Mouse (Mus musculus) liver (tissue): ENCODE results near the gene Aebp2.

ENCODE experiments used
- DNase-seq: peaks from one replicate; pipeline ENCODE4 v3.0.0-alpha.2; 2020; ENCODE audit warnings: mixed read lengths

Gene Aebp2

DNA sequence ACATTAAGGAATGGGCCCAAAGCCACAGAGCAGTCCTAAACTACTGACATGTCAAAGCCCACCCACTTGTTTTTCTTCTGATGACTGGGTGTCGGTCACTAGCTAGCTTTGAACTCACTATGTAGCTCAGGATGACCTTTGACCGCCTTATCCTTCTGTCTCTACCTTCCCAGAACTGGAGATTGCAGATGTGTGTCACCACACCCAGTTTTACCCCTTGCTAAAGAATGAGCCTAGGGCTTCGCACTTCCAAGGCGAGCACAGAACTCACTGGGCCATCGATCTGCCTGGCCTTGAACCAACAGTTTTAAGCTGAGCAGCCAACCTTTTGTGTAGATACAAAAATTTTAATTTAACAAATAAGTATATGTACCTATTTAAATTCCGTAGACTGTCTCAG, 13.8 kb upstream of the Aebp2 start:
- DNase-seq = no peak

DNA sequence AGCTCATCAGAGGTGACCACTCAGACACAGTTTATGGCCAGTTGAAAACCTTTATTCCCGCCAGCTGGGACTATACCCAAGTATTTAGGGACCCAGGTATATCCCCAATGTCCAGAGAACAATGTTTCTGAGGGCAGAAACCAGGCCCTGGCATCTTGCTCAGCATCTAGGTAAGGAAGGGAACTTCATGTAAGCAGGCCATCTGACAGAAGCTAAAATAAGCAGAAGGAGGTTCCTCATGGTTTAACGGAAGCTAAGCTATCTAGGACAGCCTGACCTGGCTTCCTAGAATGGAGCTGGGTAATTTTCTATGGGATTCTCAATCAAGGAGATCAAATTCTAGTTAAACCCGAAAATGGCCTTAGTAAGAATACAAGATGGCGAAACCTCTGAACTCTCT, 12.9 kb upstream of the Aebp2 start:
- DNase-seq = no peak

DNA sequence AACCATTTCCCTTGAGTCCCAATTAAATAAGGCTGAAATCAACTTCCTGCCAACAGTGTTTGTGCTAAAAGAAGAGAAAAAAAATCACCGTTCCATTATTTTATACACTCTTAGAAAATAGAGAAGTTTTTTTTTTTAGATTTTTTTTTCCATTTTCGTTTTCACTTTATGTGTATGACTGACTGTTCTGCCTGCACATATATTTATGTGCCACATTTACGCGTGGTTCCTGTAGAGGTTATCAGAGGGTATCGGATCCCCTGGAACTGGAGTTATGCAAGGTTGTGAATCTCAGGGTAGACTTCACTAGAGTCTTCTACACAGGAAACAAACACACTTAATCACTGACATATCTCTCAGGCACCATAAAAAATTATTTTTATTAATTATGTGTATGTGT, 12.3 kb upstream of the Aebp2 start:
- no peak for DNase-seq

DNA sequence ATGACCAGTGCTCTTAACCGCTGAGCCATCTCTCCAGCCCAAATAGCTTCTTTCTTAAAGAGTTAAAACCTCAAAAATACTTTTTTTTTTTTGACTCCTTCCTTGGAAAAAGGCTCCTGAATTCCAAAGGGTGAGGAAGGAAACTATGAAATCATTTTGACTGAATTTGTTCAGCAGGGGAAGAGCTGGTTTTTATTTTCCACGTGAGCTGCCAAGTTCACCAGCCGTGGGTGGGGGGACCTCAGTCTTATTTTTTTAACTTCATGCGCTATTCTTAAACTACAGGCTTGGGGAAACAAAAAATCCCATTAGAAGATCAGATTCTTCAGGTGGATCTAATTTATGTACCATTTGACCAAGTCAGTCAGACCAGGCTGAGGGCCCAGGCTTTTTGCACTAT, 11.2 kb upstream of the Aebp2 start:
- no peak for DNase-seq

DNA sequence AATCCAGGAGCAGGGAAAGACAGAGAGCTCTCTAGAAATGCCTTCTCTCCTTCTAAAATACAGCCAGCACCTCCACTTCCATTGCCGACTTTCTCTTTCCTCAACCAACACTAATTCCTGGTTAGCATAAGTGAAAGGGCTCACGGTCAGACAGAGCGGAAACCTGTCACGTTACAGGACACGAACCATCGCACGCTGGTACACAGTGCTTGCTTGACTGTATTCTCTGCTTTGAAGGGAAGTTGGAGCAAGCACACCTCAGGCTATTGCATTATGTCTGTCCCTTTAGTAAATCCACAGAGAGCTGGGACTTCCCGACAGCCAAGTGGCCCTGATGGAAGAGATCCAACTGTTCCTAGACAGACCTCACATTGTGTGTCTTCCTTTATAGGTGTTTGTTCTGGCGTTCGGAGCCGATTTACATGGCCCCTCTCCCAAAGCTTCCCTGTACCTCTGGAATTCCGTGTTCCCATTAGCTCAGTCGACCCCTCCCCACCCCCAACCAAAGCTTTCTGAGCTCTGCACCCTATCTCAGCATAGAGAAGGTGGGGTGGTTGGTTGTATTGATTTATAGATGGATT, 10.5 kb upstream of the Aebp2 start:
- no peak for DNase-seq

DNA sequence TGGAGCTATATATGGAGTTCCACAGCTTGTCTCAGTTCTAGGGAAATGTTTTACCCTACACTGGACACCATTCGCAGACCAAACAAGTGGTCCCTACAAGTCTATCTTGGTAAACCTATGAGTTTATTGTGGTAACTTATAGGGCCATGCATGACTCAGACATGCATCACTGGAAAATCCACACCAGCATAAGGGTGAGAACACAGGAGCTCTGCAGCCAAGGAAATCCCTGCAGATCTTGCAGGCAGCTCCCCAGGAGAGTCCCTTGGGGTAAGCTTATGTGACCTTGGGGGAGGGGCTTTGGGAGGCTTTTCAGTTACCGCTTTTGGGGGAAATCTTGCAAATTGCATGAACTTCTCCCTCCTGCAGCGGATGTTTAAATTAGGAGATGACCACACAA, 8.6 kb upstream of the Aebp2 start:
- DNase-seq = no peak

DNA sequence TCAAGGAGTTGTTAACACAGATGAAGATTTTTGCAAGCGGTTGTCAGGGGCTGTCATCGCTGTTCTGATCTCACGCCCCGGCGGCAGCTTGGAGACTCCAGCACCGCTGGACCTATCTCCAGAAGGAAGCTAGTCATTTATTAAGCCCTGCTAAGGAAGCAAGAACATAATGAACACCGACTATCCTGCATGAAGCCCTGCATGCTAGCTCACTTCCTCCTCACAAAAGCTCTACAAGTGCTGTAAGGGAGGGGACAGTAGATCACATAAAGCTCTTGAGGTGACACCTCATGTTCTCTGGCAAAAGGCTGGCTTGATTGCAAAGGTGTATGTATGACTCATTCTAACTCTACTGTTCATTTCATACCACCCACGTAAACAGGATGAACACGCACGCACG, 7.8 kb upstream of the Aebp2 start:
- no peak for DNase-seq

DNA sequence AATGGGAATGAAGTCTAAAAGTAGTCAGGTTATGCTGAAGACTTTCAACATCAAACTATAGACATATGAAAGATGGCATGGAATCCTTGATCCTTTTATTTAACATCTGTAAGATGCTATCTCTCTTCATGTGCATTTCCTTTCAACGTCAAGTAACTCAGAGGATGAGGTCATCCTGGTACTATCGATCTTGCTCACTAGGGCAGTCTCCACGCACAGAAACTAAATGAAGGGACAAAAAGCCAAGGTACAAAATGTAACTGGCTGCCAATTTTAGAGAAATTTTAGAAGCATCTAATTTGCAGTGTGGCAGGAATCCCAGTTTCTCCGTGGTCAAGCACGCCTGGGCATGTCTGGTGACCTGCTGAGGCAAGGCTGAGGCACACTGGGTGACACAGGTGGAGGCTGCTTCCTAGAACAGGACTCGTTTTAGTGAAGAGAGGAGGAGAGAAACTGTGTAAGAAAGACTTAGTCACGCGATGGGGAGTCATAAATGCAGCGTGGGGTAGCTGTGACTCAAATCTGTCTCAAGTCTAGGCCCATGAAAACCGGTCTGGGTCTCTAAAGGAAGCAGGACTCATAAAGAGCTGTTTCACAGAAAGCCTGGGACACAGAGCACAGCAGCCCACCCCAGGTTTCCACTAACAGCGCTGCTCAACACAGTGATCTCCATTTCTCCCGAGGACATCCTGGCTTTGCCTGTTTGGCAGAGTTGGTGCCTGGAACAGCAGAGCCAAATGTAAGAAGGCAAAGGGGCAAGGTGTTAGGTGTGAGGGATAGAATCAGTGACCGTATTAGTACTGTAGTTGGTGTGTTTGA, 1.7 kb upstream of the Aebp2 start:
- no peak for DNase-seq

DNA sequence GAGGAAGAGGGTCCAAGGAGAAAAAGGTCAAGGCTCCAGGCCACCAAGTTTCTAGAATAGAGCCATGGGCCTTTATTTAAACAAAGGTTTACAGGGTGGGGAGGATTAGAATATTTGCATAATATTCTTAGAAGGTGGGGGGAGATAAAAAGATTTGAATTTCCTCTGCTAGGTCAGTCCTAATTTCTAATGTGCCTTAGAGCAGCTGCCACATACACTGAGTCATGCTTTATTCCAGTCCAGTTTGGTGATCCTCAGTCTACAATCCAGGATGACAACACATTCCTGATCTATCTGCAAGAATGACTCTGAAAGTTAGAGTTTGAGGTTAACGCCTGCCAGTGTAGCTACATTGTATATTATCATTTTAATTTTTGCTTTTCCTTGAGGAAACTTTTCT, 841 bp upstream of the Aebp2 start:
- no peak for DNase-seq

DNA sequence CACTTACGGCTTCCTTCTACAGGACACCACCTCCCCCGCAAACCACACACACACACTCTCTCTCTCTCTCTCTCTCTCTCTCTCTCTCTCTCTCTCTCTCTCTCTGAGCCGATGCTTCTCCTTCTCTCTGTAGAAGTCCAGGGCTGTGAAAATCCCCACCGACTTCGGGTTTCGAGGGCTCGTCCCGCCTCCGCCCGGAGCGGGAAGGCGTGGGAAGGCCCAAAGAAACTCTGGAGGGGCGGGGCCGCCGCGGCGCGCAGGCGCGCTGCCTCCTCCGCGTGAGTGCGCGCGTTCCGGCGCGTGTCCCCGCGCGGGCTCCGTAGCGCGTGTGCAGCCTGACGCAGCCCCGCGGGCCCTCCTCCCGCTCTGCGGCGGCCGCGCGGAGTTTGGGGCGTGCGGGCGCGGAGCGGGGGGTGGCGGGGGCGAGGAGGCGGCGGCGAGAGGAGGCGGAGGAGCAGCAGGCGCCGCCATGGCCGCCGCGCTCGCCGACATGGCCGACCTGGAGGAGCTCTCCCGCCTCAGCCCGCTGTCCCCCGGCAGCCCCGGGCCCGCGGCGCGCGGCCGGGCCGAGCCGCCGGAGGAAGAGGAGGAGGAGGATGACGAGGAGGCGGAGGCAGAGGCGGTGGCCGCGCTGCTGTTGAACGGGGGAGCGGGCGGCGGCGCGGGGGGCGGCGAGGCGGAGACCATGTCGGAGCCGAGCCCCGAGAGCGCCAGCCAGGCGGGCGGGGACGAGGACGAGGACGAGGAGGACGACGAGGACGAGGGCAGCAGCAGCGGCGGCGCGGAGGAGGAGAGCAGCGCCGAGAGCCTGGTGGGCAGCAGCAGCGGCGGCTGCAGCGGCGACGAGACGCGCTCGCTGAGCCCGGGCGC, 998 bp downstream of the Aebp2 start:
- DNase-seq = peak; percentile 93

DNA sequence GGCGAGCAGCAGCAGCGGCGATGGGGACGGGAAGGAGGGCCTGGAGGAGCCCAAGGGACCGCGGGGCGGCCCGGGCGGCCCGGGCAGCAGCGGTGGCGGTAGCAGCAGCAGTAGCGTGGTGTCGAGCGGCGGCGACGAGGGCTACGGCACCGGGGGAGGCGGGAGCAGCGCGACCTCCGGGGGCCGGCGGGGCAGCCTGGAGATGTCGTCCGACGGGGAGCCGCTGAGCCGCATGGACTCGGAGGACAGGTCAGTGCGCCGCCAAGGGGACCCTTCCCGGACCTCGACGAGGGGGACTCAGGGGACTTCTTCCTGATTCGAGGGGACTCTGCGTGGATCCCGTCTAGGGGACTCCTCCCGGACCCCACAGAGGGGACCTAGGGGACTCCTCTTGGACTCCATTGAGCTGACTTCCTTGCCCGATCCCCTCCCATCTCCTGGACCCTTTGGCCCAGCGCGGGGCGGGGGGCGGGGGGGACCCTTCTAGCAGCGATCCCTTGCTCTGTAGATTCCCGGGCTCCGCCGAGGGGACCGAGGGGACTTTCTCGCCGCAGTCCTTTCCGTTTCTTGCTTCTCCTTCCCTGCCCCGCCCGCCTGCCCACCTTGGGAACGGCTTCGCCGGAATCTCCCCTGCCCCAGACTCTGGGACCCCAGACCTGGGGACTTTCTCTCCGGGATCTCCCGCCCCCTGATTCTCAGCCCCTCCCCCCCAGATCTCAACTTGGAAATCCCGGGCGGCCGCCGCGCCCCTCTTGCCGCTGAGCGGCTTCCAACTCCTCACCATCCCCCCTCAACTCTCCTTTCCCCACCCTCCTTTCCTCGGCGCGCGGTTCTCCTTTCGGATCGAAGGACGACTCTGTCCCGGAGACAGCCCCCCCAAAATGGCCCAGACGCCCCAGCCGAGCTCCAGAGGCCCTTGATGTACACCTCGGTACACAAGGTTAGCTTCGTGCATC, 1.9 kb downstream of the Aebp2 start:
- DNase-seq = peak; percentile 43

DNA sequence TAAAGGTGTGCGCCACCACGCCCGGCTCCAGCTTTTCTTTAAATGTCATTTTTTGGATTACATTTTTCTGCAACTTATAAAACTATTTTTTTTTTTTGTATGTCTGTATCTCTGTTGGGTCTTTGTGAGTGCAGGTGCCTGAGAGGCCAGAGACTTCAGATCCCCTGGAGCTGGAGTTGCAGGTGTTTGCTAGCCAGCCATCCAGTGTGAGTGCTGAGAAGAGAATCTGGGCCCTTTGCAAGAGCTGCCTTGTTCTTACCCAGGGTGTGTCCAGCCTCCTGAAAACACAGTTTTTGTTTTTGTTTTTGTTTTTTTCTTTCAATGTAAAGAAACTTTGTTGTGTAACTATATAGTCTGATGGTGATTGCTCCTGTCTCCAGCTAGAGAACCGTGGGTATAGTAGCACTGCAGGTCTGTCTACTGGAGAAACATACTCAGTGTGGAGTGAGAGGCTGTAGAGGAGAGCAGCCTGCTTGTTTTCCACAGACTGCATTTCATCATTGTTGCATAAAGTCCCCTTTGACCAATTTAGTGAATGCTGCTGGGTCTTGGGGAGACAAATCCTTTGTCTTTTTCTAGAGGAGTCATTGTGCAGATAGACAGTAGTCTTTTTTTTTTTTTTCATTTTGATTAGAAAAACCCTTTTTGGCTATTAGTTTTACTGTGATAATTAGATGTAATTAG, 6.9 kb downstream of the Aebp2 start:
- DNase-seq = no peak

DNA sequence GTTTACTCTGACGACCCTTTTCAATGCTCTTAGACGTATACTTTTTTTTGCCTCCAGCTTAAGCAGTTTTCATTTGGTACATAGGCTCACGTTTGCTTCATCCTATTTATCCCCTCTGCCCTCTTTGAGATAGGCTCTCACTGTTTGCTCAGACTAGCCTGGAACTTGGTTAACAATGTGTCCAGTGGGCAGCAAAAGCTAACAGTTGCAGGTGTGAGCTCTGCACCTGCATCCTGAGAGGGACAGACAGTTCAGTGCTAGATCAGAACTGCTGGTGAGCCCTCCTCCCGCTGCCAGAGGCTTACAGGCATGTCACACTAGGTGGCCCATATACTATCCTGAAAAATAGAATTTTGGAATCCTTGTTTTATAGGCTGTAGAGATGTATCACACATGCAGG, 7.8 kb downstream of the Aebp2 start:
- DNase-seq = no peak

DNA sequence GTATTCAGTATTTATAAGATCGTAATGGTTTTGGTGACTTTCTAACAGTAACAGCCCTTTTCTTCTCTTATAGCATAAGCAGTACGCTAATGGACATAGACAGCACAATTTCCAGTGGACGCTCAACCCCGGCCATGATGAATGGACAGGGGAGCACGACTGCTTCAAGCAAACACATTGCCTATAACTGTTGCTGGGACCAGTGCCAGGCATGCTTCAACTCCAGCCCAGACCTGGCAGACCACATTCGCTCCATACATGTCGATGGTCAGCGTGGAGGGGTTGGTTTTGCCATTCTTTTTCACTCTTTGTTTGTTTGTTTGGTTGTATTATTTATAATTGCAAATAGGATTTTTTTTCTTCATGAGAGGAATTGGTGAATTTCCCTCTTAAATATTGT, 11.2 kb downstream of the Aebp2 start:
- DNase-seq = no peak

DNA sequence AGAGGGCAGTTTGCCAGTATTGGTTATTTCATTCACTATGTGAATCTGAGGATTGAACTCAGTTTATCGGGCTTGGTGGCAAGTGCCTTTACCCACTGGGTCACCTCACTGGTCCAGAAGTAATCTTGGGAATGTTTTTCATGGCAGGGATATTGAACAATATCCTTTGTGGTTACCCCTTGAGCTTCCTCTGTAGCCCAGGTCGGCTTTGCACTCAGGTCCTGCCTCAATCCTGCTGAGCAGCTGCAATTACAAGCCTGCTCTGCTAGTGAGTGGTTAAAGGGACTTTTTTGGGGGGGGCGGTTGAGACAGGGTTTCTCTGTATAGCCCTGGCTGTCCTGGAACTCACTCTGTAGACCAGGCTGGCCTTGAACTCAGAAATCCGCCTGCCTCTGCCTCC, 13.8 kb downstream of the Aebp2 start:
- DNase-seq = no peak

DNA sequence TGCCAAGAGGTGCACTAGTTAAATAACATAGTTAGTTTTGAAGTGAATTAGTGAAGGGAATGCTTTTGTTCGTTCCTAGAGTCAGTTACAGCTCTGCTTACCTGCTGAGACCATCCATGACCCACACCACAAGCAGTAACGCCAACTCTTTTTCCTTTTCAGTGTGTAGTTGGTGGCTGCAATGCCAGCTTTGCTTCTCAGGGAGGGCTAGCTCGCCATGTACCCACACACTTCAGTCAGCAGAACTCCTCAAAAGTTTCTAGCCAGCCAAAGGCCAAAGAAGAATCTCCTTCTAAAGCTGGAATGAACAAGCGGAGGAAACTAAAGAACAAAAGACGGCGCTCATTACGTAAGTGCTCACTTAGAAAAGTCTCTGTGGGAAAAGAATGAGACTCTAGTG, 19.5 kb downstream of the Aebp2 start:
- DNase-seq = no peak

DNA sequence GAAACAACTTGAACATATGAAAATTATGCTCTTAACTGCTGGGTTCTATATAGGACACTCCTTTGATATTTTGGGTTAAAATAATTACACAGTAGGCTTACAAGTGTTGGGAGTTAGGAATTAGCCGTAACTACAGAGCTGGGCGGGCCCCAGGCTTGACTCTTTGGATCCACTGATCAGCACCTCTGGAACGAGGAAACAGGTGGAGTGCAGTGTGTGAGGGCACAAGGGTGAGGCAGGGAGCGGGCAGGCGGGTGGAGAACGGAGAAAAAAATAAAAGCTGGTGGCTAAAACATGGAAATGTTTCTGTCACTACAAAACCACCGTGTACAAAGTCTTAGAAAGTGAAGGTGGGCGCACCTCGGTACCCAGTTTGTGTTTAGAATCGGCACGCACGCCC, 20.2 kb downstream of the Aebp2 start:
- no peak for DNase-seq

DNA sequence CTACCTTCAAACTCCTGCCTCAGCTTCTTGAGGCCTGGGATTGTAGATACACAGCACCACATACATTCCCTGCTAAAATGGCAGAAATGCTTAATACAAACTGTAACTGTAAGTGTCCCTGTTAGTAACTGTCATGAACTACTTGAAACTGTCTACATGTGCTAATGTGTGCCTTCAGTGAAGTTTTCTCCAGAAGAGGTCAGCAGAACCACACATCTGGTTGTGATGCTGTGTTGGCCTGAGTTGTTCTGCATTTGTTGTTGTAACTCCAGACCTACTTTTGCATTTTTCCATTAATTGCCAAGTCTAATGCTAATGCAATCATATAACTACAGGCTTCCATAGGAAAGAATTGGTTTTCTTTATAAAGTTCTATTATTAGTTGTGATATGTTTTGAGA, 23.5 kb downstream of the Aebp2 start:
- DNase-seq = no peak

DNA sequence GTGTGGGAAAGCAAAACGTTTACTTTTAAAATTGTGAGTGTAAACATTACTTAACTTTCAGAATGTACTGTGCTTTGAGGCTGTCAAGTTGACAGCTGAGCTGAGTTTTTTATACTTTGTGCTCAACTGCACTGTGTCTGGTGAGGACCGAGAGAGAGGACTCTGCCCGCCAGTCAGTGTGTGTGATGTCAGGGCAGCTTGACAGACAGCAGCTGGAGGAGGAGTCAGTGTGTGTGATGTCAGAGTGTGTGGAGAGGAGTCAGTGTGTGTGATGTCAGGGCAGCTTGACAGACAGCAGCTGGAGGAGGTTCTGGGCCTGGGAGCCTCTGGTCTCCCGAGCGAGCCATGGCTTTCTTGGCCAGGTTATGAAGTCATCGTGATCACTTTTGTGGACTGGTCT, 24.4 kb downstream of the Aebp2 start:
- DNase-seq = no peak

DNA sequence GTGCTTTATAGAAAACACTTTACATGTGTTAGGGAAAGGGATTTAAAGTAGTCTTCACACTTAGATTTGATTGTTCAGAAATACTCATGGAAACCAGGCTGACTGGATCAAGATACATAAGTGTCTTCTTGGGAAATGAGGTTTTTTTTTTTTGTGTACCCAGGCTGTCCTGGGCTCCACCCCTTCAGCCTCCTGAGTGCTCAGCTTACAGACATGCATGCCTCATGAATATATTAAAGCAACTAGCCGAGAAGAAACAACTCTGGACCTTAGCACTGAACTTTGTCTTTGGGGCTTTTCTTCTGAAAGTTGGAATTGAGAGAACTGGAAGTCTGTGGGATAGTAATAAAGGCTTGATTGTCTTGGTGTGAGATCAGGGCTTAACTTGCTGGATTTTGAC, 27.3 kb downstream of the Aebp2 start:
- DNase-seq = no peak

DNA sequence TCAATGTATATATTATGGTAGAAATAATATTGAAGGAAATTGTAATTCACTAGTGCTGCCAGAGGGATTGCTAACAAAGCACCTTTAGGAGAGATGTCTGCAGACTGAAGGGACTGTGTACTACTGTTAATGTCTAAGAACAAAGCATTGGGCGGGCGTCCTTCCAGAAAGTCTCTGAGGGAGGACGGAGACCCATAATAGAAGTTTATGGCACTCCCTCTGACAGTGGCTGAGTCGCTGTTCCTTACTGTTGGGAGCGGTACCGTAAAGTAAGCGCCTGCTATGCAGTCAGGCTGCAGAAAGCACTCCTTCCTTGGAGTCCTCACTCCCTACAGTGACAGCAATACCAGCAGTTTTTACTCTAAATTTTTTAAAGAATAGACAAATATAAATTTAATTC, 29.5 kb downstream of the Aebp2 start:
- no peak for DNase-seq

DNA sequence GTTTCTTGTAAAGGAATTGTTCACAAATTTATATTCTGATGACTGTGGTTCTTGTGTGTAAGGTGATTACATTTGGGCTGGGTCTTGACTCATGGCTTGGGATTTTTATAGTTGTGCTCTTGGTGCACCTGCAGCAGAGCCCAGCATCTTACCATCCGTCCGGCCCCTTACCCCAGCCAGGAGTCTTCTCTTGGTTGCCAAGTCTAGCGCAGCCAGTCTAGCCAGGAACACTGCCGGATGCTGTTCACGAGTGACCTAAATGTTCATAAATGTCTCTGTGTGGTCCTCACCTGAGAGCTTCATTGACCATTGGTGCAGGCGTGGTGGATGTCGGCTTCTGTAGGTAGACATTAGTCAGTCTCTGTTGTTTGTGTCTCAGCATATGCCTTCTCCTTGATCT, 33.0 kb downstream of the Aebp2 start:
- DNase-seq = no peak
